Mouse (Mus musculus): ENCODE measurements around the gene Myh2.

DNA sequence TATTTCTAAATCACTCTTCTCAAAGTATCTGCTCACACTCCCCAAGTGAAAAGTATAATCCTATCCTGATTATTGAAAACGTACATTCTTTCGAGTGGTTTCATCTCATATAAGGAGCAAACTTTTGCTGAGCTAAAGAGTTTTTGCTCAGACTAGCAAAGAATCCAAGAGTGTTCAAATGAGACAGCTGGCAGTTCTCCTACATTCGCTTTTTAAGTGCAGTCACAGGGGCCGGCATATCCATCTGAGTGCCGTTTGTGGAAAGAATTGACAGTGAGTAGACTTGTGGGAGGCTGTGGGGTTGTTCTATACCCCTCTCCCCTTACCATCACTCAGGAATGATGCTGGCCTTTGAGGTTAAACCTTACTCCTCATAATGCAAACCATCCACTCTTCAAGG, 30.7 kb upstream of the Myh2 start:
- TF ChIP-seq CTCF (IDR thresholded peaks at IDR 0.05; ENCODE audit: control insufficient read depth, insufficient read depth, low read length) (no peak), POLR2A (IDR thresholded peaks at IDR 0.05; ENCODE audit: borderline replicate concordance, control insufficient read depth, low read depth, low read length) (no peak)
